Mouse (Mus musculus) mouse trophoblast stem cell (cell line): ENCODE measurements at regions not wholly inside any gene's neighbourhood (a gene's known extent, or its start where the extent isn't known, plus 50 kb on each side); places are given as distances from the start of the nearest gene placed in this dataset.
"Not testable (repeated sequence)": the region's sequence is repeated elsewhere in the genome, so short reads cannot be mapped to it uniquely, and the experiment has no call there.

Source experiments
- in situ Hi-C, 2 experiments: fragments of 300-500 bp; cut with MseI, MboI; formaldehyde crosslinking; loops; 2 replicates in 1 of 2; 3 replicates in 1 of 2; pipeline ENCODE4 v1.15.1; 2025

GRCm38 (mm10) chr16:29907331-29907730 lies 156.9 kb upstream of the Hes1 start:
- in situ Hi-C loops = no loop called here

- in situ Hi-C loops = no loop called here
Observed at GRCm38 (mm10) chr16:29908031-29908430, 156.2 kb upstream of the Hes1 start.

- in situ Hi-C loops = no loop called here
Observed at GRCm38 (mm10) chr16:29909923-29910465, 154.2 kb upstream of the Hes1 start.

- in situ Hi-C loops = no loop called here
Observed at GRCm38 (mm10) chr16:29911164-29911571, 153.0 kb upstream of the Hes1 start.

- in situ Hi-C loops = no loop called here
Observed at GRCm38 (mm10) chr16:29913357-29914010, 150.7 kb upstream of the Hes1 start.

GRCm38 (mm10) chr16:29915346-29915745 lies 148.8 kb upstream of the Hes1 start:
- in situ Hi-C loops = no loop called here

GRCm38 (mm10) chr16:29917989-29918388 lies 146.2 kb upstream of the Hes1 start:
- in situ Hi-C loops = no loop called here

- in situ Hi-C loops = no loop called here
Observed at GRCm38 (mm10) chr16:29918396-29918795, 145.8 kb upstream of the Hes1 start.

- in situ Hi-C loops = no loop called here
Observed at GRCm38 (mm10) chr16:29920940-29921339, 143.2 kb upstream of the Hes1 start.

- in situ Hi-C loops = no loop called here
Observed at GRCm38 (mm10) chr16:29921385-29921784, 142.8 kb upstream of the Hes1 start.

- in situ Hi-C loops = not testable (repeated sequence)
Observed at GRCm38 (mm10) chr16:29927276-29927675, 136.9 kb upstream of the Hes1 start.

GRCm38 (mm10) chr16:29928291-29928690 lies 135.9 kb upstream of the Hes1 start:
- in situ Hi-C loops = no loop called here

GRCm38 (mm10) chr16:29931746-29932351 lies 132.3 kb upstream of the Hes1 start:
- in situ Hi-C loops = no loop called here

- in situ Hi-C loops = no loop called here
Observed at GRCm38 (mm10) chr16:29934649-29935048, 129.5 kb upstream of the Hes1 start.

- in situ Hi-C loops = no loop called here
Observed at GRCm38 (mm10) chr16:29938700-29939099, 125.5 kb upstream of the Hes1 start.

- in situ Hi-C loops = no loop called here
Observed at GRCm38 (mm10) chr16:29939331-29939850, 124.8 kb upstream of the Hes1 start.

GRCm38 (mm10) chr16:29939869-29940707 lies 124.1 kb upstream of the Hes1 start:
- in situ Hi-C loops = no loop called here

GRCm38 (mm10) chr16:29942111-29942510 lies 122.1 kb upstream of the Hes1 start:
- in situ Hi-C loops = no loop called here

- in situ Hi-C loops = no loop called here
Observed at GRCm38 (mm10) chr16:29943963-29944860, 120.0 kb upstream of the Hes1 start.

- in situ Hi-C loops = no loop called here
Observed at GRCm38 (mm10) chr16:29944966-29945365, 119.2 kb upstream of the Hes1 start.

- in situ Hi-C loops = no loop called here
Observed at GRCm38 (mm10) chr16:29945376-29945890, 118.8 kb upstream of the Hes1 start.
